Mouse (Mus musculus): Measurements from ENCODE around the gene Trim31.
A peak's percentile ranks its signal among the peaks of the same experiment; 100 is the strongest.

The Trim31 gene

DNA sequence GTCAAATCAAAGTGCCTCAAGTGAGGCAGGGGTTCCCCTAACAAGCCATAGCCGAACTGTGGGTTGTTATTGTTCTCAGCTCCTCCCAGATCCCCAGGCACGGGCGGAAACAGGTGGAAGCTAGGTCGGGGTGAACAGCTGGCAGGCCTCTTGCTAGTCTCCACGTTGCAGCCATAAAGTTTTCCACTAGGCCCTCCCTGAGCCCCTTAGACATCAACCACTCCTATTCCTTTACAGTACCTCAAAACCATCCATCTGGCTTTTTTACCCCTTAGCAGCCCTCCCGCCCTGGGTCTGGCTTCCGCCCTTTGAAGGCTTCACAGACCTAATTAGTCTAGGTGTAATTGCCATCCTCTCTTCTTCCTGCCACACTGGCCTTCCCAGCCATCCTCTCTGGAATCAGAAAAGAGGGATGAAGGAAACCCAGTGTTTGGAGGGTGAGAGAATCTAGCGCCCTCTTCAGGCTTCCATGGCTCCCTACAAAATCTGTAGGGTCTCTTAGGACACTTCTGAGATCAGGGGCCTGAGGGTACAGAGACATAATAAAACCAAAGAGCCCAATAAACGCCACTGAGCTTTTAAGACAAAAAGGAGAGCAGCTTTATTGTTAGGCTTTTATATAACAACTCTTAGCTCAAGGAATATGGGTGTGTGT lies 46.3 kb downstream of the Trim31 start:
- no peak for DNase-seq (ENCODE audit: low spot score in 2 of 2)

DNA sequence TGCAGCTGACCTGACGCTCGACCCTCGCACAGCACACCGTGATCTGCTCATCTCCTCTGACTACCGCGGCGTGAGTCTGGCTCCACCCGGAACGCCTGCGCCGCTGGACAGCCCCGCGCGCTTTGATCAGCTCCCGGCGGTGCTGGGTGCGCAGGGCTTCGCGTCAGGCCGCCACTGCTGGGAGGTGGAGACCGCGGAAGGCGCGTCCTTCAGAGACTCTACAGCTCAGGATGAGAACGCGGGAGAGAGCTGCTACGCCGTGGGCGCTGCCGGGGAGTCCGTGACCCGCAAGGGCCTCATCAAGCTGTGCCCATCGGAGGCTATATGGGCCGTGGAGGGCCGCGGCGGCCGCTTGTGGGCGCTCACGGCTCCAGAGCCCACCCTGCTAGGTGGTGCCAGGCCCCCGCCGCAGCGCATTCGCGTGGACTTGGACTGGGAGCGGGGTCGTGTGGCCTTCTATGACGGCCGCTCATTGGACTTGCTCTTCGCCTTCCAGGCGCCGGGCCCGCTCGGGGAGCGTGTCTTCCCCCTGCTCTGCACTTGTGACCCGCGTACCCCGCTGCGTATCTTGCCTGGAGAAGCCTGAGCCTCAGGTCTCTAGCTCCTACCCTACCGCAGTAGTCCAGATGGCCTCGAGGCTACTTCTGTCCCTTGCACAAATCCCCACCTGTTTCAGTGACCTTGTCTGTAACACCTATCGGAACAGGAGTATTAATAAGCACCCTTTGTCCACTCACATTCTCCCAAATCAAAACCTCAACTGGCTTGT lies 49.3 kb downstream of the Trim31 start:
- DNase-seq (ENCODE audit: low spot score in 2 of 2): peak in 1 of 2 experiments; percentile 52

- DNase-seq (ENCODE audit: low spot score in 2 of 2): no peak
These were observed 50.4 kb downstream of the Trim31 start for GRCm38 (mm10) chr17:36948286-36948685.

GRCm38 (mm10) chr17:36949265-36949664 lies 51.3 kb downstream of the Trim31 start:
- no peak for DNase-seq (ENCODE audit: low spot score in 2 of 2)

GRCm38 (mm10) chr17:36950981-36951947 lies 53.3 kb downstream of the Trim31 start, which contains the start of gene Ppp1r11:
Gene Ppp1r11, minus strand, starts transcription at chr17:36951741.
- peak; percentile 94 to 95 for DNase-seq (ENCODE audit: low spot score in 2 of 2)

DNA sequence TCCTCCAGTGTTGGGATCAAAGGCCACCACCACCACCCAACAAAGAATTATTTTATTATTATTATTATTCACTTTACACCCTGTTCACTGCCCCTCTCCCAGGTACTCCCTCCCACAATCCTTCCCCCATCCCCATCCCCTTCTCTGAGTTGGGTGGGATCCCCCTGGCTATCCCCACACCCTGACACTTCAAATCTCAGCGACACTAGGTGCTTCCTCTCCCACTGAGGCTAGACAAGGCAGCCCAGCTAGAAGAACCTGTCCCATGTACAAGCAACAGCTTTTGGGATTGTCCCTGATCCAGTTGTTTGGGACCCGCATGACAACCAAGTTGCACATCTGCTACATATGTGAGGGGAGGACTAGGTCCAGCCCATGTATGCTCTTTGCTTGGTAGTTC lies 54.7 kb downstream of the Trim31 start:
- DNase-seq (ENCODE audit: low spot score in 2 of 2): no peak

DNA sequence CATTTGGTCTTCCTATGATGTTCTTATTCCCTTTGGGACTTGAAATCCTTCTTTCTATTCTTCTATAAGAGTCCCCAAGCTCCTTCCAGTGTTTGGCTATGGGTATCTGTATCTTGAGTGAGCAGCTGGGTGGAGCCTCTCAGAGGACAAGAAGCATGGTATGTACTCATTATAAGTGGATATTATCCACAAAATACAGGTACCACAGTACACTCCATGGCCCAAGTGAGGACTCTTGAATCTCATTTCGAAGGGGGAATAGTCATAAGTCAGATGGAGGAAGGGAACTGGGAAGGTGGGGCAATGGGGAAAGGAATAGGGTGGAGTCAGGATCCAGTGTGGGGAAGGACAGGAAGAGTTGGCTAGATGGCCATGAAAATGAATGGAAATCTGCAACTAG lies 55.1 kb downstream of the Trim31 start:
- no peak for DNase-seq (ENCODE audit: low spot score in 2 of 2)

GRCm38 (mm10) chr17:36957999-36958743 lies 60.3 kb downstream of the Trim31 start, which contains the start of the genes Znrd1 and Znrd1as:
Gene Znrd1, minus strand, starts transcription at chr17:36958559.
Gene Znrd1as, plus strand, starts transcription at chr17:36958592.
- peak; percentile 93 to 94 for DNase-seq (ENCODE audit: low spot score in 2 of 2)

DNA sequence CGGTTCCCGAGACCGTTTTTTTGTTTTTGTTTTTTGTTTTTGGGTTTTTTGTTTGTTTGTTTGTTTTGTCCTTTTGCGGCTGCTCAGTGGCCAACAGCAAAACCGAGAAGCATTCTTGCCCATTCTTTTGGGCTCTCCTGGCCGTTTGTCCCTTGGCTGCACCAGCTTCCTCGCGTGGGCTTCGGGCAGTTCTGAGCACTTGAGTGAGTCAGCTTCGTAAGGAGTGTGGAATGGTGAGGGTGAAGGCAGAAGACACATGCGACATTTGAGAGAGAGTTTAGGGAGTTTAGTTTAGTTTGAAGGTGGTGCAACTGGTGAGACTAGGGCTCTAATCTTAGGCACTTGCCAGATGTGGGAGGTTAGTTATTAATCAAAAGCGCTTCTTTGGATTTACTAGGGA lies 61.0 kb downstream of the Trim31 start:
- no peak for DNase-seq (ENCODE audit: low spot score in 2 of 2)
